Mouse (Mus musculus): ENCODE measurements at regions not wholly inside any gene's neighbourhood (a gene's known extent, or its start where the extent isn't known, plus 50 kb on each side); places are given as distances from the start of the nearest gene placed in this dataset.

DNA sequence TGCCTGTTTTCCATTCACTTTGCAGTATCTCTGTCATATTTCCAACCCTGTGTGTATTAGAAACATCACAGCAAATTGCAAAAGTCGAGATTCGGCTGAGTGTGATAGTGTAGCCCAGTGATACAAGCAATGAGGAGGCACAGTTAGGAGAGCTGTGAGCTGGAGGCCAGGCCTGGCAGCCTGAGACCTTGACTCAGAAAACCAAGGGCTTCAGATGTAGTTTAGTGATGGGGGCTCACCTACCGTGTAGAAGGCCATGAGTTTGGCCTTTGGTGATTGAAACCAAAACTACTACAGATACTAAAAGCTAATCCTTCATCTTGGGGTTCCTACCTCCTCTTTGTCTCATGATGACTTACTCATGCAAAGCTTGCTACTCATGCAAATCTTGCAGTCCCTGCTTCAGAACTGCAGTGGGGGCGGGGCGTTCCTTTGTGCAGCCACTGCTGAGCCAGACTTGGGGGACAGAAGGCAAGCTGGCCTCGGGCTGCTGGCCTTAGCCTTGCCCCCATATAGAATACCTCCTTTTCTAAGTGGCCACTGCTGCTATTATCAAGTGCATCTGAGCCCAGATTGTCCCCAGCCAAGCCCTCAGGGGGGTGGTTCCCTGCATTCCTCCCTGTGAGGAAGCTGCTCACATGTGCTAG, 198.9 kb downstream of the Pik3r1 start:
- DNase-seq (ENCODE audit: low read depth in 3 of 3, low spot score in 3 of 3) (no peak), ATAC-seq (ENCODE audit: insufficient read depth) (no peak)
- H3K9ac ChIP-seq (replicated peaks), result no peak overlapping the region
- TF ChIP-seq CTCF (IDR thresholded peaks at IDR 0.05; ENCODE audit: low read depth) (no peak), EP300 (IDR thresholded peaks at IDR 0.05; ENCODE audit: low read depth) (no peak)
- H3K4me2 ChIP-seq (ENCODE audit: low read depth), result no peak overlapping the region
- H3K4me3 ChIP-seq (ENCODE audit: insufficient read depth in 1 of 2, low read depth in 2 of 2, low read length in 2 of 2), result no peak overlapping the region
- peaks cover 26 to 31% of the 10 kb centered on the region in 2 experiments for H3K4me1 ChIP-seq (replicated peaks; ENCODE audit: control insufficient read depth in 2 of 2, insufficient read depth in 2 of 2, low read length in 1 of 2)
- WGBS (ENCODE audit: insufficient replicate concordance), result 75% methylated on average over 6 of the region's 6 CpGs
- H3K27ac ChIP-seq, result no peak overlapping the region
- no peaks in the 10 kb centered on the region for H3K27me3 ChIP-seq (ENCODE audit: control insufficient read depth, insufficient read depth, low read length)
- no peaks in the 10 kb centered on the region for H3K9me3 ChIP-seq (ENCODE audit: control insufficient read depth, low read length)
- no peaks in the 10 kb centered on the region for H3K36me3 ChIP-seq (replicated peaks; ENCODE audit: control insufficient read depth, insufficient read depth, low read depth)

GRCm38 (mm10) chr13:101565323-101565722, 202.7 kb downstream of the Pik3r1 start:
- WGBS (ENCODE audit: insufficient replicate concordance), result 52% methylated on average over 1 of the region's 1 CpGs
- TF ChIP-seq CTCF (IDR thresholded peaks at IDR 0.05; ENCODE audit: low read depth), result no peak
- TF ChIP-seq EP300 (IDR thresholded peaks at IDR 0.05; ENCODE audit: low read depth), result peak; percentile 33; the same call in 1 of the 2 replicates
- no peaks in the 10 kb centered on the region for H3K9me3 ChIP-seq (ENCODE audit: control insufficient read depth, low read length)

DNA sequence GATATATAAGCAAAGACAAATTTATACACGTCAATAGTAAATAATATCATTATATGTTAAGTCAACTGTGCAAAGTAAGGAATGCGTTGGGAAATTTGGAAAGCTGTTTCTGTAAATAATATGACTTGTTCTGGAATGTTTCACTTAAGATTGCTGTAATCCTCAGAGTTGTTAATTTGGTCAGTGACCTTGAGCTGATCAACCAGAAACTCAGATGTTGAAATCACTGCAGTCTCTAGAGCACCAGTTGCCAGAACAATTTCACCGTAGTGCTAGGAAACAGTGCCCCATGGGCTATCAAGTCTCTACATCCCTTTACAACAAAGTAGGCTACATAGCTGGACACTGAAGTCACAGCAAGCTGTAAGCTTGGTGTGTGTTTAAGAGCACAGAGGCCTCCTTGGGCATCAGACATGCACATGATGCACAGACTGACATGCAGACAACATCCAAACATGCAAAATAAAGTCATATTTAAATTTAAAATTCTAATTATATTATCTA, 212.6 kb downstream of the Pik3r1 start:
- Histone ChIP-seq H3K27me3 (ENCODE audit: control insufficient read depth, insufficient read depth, low read length) (no peaks in the 10 kb centered on the region), H3K4me2 (ENCODE audit: low read depth) (no peak overlapping the region), H3K36me3 (replicated peaks; ENCODE audit: control insufficient read depth, insufficient read depth, low read depth) (no peaks in the 10 kb centered on the region), H3K4me3 (ENCODE audit: insufficient read depth in 1 of 2, low read depth in 2 of 2, low read length in 2 of 2) (no peak overlapping the region), H3K9me3 (ENCODE audit: control insufficient read depth, low read length) (no peaks in the 10 kb centered on the region), H3K27ac (no peak overlapping the region), H3K9ac (replicated peaks) (no peak overlapping the region), H3K4me1 (replicated peaks; ENCODE audit: control insufficient read depth in 2 of 2, insufficient read depth in 2 of 2, low read length in 1 of 2) (peaks cover 34 to 39% of the 10 kb centered on the region in 2 experiments)
- WGBS (ENCODE audit: insufficient replicate concordance), result 61% methylated on average over 3 of the region's 3 CpGs
- TF ChIP-seq EP300 (IDR thresholded peaks at IDR 0.05; ENCODE audit: low read depth) (no peak), CTCF (IDR thresholded peaks at IDR 0.05; ENCODE audit: low read depth) (no peak)
- no peak for ATAC-seq (ENCODE audit: insufficient read depth)
- DNase-seq (ENCODE audit: low read depth in 3 of 3, low spot score in 3 of 3), result no peak

More at GRCm38 (mm10) chr13:101565323-101565722, 202.7 kb downstream of the Pik3r1 start:
- H3K9ac ChIP-seq (replicated peaks), result no peak overlapping the region
- ATAC-seq (ENCODE audit: insufficient read depth) (peak; percentile 51), DNase-seq (ENCODE audit: low read depth in 3 of 3, low spot score in 3 of 3) (no peak)
- no peaks in the 10 kb centered on the region for H3K36me3 ChIP-seq (replicated peaks; ENCODE audit: control insufficient read depth, insufficient read depth, low read depth)
- no peak overlapping the region for H3K4me3 ChIP-seq (ENCODE audit: insufficient read depth in 1 of 2, low read depth in 2 of 2, low read length in 2 of 2)
- H3K4me1 ChIP-seq (replicated peaks; ENCODE audit: control insufficient read depth in 2 of 2, insufficient read depth in 2 of 2, low read length in 1 of 2), result peaks cover 4 to 7% of the 10 kb centered on the region in 2 experiments
- no peak overlapping the region for H3K4me2 ChIP-seq (ENCODE audit: low read depth)
- H3K27me3 ChIP-seq (ENCODE audit: control insufficient read depth, insufficient read depth, low read length), result no peaks in the 10 kb centered on the region
- no peak overlapping the region for H3K27ac ChIP-seq

DNA sequence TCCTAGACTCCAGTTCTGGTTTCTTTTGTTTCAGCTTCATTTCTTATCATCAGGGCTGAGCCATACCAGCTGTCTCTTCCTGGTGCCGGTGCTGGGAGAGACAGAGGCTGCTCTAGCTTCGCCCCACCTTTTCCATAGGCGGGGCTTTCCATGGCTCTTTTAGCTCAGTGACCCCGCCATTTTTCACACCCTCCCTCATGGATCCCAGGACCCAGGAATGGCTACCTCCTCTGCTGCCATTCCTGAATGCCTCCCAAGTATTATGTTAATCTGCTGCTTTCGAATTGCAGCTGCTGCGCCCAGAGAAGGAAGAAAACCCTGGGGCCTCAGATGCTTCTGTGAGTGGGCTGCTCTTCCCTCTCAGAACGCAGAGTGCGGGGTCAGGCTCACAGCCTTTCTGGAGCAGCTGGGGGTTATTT, 214.9 kb downstream of the Pik3r1 start:
- no peaks in the 10 kb centered on the region for H3K27me3 ChIP-seq (ENCODE audit: control insufficient read depth, insufficient read depth, low read length)
- H3K9me3 ChIP-seq (ENCODE audit: control insufficient read depth, low read length), result no peaks in the 10 kb centered on the region
- peak overlapping the region; percentile 63 for H3K4me2 ChIP-seq (ENCODE audit: low read depth)
- 45% methylated on average over 8 of the region's 8 CpGs for WGBS (ENCODE audit: insufficient replicate concordance)
- H3K36me3 ChIP-seq (replicated peaks; ENCODE audit: control insufficient read depth, insufficient read depth, low read depth), result no peaks in the 10 kb centered on the region
- TF ChIP-seq EP300 (IDR thresholded peaks at IDR 0.05; ENCODE audit: low read depth) (0 out of 2 replicates have a peak, but pooled peaks have one; percentile 40), CTCF (IDR thresholded peaks at IDR 0.05; ENCODE audit: low read depth) (no peak)
- ATAC-seq (ENCODE audit: insufficient read depth) (peak; percentile 69), DNase-seq (ENCODE audit: low read depth in 3 of 3, low spot score in 3 of 3) (no peak)
- peak overlapping the region; percentile 10 to 15; a peak in 3 of 4 replicates for H3K4me3 ChIP-seq (ENCODE audit: insufficient read depth in 1 of 2, low read depth in 2 of 2, low read length in 2 of 2)
- H3K4me1 ChIP-seq (replicated peaks; ENCODE audit: control insufficient read depth in 2 of 2, insufficient read depth in 2 of 2, low read length in 1 of 2), result peaks cover 56 to 57% of the 10 kb centered on the region in 2 experiments
- peak overlapping the region; percentile 97 for H3K27ac ChIP-seq
- peak overlapping the region; percentile 41 for H3K9ac ChIP-seq (replicated peaks)

- Histone ChIP-seq H3K4me3 (ENCODE audit: insufficient read depth in 1 of 2, low read depth in 2 of 2, low read length in 2 of 2) (peak overlapping the region in 1 of 2 experiments; percentile 15; a peak in 2 of 4 replicates), H3K4me1 (replicated peaks; ENCODE audit: control insufficient read depth in 2 of 2, insufficient read depth in 2 of 2, low read length in 1 of 2) (peaks cover 62 to 64% of the 10 kb centered on the region in 2 experiments)
Observed at GRCm38 (mm10) chr13:101552451-101552850, 215.6 kb downstream of the Pik3r1 start.

More at GRCm38 (mm10) chr13:101552451-101552850, 215.6 kb downstream of the Pik3r1 start:
- ATAC-seq (ENCODE audit: insufficient read depth), result peak; percentile 83
- no peaks in the 10 kb centered on the region for H3K27me3 ChIP-seq (ENCODE audit: control insufficient read depth, insufficient read depth, low read length)
- no peaks in the 10 kb centered on the region for H3K36me3 ChIP-seq (replicated peaks; ENCODE audit: control insufficient read depth, insufficient read depth, low read depth)
- WGBS (ENCODE audit: insufficient replicate concordance), result 40% methylated on average over 2 of the region's 2 CpGs
- peak overlapping the region; percentile 41 for H3K9ac ChIP-seq (replicated peaks)
- peak; percentile 92 for TF ChIP-seq EP300 (IDR thresholded peaks at IDR 0.05; ENCODE audit: low read depth)
- TF ChIP-seq CTCF (IDR thresholded peaks at IDR 0.05; ENCODE audit: low read depth), result no peak
- peak overlapping the region; percentile 97 for H3K27ac ChIP-seq
- H3K9me3 ChIP-seq (ENCODE audit: control insufficient read depth, low read length), result no peaks in the 10 kb centered on the region
- peak overlapping the region; percentile 63 for H3K4me2 ChIP-seq (ENCODE audit: low read depth)
- peak; percentile 72 to 79 (median 76) for DNase-seq (ENCODE audit: low read depth in 3 of 3, low spot score in 3 of 3)

Data from liver, embryonic 14.5 days (tissue).